Mouse (Mus musculus) lung, postnatal 0 days (tissue): ENCODE data around the gene Vmn2r47.
"Not testable (repeated sequence)": the region's sequence is repeated elsewhere in the genome, so short reads cannot be mapped to it uniquely, and the experiment has no call there.

Source experiments
- CTCF ChIP-seq: IDR thresholded peaks from 2 replicates; pipeline ENCODE4 v1.5.1; 2016; ENCODE audit warnings: antibody characterized with exemption, mild to moderate bottlenecking
- EP300 ChIP-seq: IDR thresholded peaks from 2 replicates; pipeline ENCODE4 v1.6.1; 2016; ENCODE audit warnings: antibody characterized with exemption, mild to moderate bottlenecking, control low read depth

DNA sequence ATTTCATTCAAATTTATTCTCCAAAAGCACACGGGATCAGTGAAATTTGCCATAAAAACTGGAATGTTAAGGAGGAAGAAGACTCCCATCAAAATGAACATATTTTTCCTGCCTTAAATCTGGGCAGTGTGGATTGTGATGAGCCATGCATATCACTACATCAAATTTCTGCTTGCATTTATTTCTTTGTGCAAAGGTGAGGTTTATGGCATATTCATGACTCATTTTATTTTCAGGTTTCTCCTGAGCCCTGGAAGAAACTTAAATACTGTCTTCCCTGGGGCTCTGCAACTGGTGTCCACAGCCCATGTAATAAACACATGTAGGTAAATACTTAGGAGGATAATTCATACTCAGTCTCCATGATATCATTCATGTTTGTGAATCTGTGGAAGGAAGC, 70.7 kb downstream of the Vmn2r47 start, which contains the start of gene Vmn2r46:
- TF ChIP-seq CTCF, EP300: not testable (repeated sequence)
